17 mouse cellular contexts compared by ENCODE assay signal in genomic region chr17:87405576-87405975, GRCm38 (mm10). TPM values are rescaled to one million over a fixed set of nuclear protein-coding genes. Genes with fewer than 3 reads are reported as not detected.
DNase-seq lines count a peak whose midpoint lies in the region; ATAC-seq and TF ChIP-seq lines count a peak whose summit lies in the region.
"Had no signal": no experiment of that assay in that cellular context is flagged by ENCODE, and none has a peak within 500 bp of the region (broad histone marks: within the 10 kb centered on the region; RNA-seq: fewer than 3 reads in every experiment).

No protein-coding gene starts in this region.

- H3K9ac ChIP-seq in limb, embryonic 12.5 days (replicated peaks) = no peak overlapping the region
- H3K9ac ChIP-seq in limb, embryonic 14.5 days (ENCODE audit: low read depth, low read length, severe bottlenecking) = no peak overlapping the region
- H3K9ac ChIP-seq in forebrain, embryonic 11.5 days (ENCODE audit: low read length) = no peak overlapping the region
- H3K9ac ChIP-seq: hindbrain, embryonic 12.5 days; neural tube, embryonic 15.5 days had no signal

- 0 out of 2 replicates have a peak, but pooled peaks cover 6% of the 10 kb centered on the region for H3K4me1 ChIP-seq in limb, embryonic 12.5 days (replicated peaks)
- H3K4me1 ChIP-seq in limb, embryonic 10.5 days = 0 out of 2 replicates have a peak, but pooled peaks cover 4% of the 10 kb centered on the region
- no peaks in the 10 kb centered on the region for H3K4me1 ChIP-seq in bone marrow, adult 2 months (ENCODE audit: control insufficient read depth, insufficient read depth, low read length)
- no peaks in the 10 kb centered on the region; the same call in 1 of the 2 replicates for H3K4me1 ChIP-seq in limb, embryonic 14.5 days (ENCODE audit: control insufficient read depth, insufficient read depth, low read length)
- no peaks in the 10 kb centered on the region for H3K4me1 ChIP-seq in forebrain, embryonic 11.5 days (replicated peaks; ENCODE audit: control insufficient read depth, insufficient read depth, low read length)
- H3K4me1 ChIP-seq: neural tube, embryonic 15.5 days had no signal

- no peak for TF ChIP-seq CTCF in bone marrow, adult 2 months (IDR thresholded peaks at IDR 0.05; ENCODE audit: control insufficient read depth, insufficient read depth, low read length)

- no peaks in the 10 kb centered on the region for H3K36me3 ChIP-seq in limb, embryonic 12.5 days
- H3K36me3 ChIP-seq in limb, embryonic 10.5 days = no peaks in the 10 kb centered on the region
- no peaks in the 10 kb centered on the region for H3K36me3 ChIP-seq in limb, embryonic 14.5 days (ENCODE audit: control insufficient read depth, insufficient read depth, low read length)
- no peaks in the 10 kb centered on the region for H3K36me3 ChIP-seq in forebrain, embryonic 11.5 days (ENCODE audit: control insufficient read depth, insufficient read depth, low read length)
- H3K36me3 ChIP-seq: G1E; hindbrain, embryonic 12.5 days; neural tube, embryonic 15.5 days had no signal

- no peak overlapping the region for H3K4me2 ChIP-seq in limb, embryonic 12.5 days
- no peak overlapping the region for H3K4me2 ChIP-seq in limb, embryonic 14.5 days (replicated peaks; ENCODE audit: low read depth, low read length, severe bottlenecking)
- no peak overlapping the region for H3K4me2 ChIP-seq in forebrain, embryonic 11.5 days (ENCODE audit: low read depth, low read length, severe bottlenecking)
- H3K4me2 ChIP-seq: hindbrain, embryonic 12.5 days; neural tube, embryonic 15.5 days had no signal

- no peaks in the 10 kb centered on the region for H3K27me3 ChIP-seq in limb, embryonic 12.5 days
- H3K27me3 ChIP-seq in limb, embryonic 10.5 days (ENCODE audit: low read depth, poor library complexity, severe bottlenecking) = no peaks in the 10 kb centered on the region
- no peaks in the 10 kb centered on the region for H3K27me3 ChIP-seq in limb, embryonic 14.5 days (ENCODE audit: control insufficient read depth, insufficient read depth, low read length)
- no peaks in the 10 kb centered on the region for H3K27me3 ChIP-seq in forebrain, embryonic 11.5 days (ENCODE audit: control insufficient read depth, insufficient read depth, low read length)
- H3K27me3 ChIP-seq: hindbrain, embryonic 12.5 days; neural tube, embryonic 15.5 days had no signal

- TF ChIP-seq POLR2A in bone marrow, adult 2 months (IDR thresholded peaks at IDR 0.05; ENCODE audit: borderline replicate concordance, control insufficient read depth, low read depth, low read length) = no peak
- TF ChIP-seq POLR2A in limb, embryonic 14.5 days (IDR thresholded peaks at IDR 0.05; ENCODE audit: borderline replicate concordance, extremely low read depth, insufficient read depth, insufficient read length) = no peak

- H3K27ac ChIP-seq in limb, embryonic 12.5 days = 0 out of 2 replicates have a peak overlapping the region, but pooled peaks have one; percentile 29
- no peak overlapping the region for H3K27ac ChIP-seq in limb, embryonic 10.5 days
- peak overlapping the region; percentile 34; the same call in 1 of the 2 replicates for H3K27ac ChIP-seq in bone marrow, adult 2 months (ENCODE audit: control insufficient read depth, insufficient read depth, low read depth, low read length, poor library complexity)
- no peak overlapping the region for H3K27ac ChIP-seq in limb, embryonic 14.5 days (replicated peaks; ENCODE audit: low read depth, low read length)
- no peak overlapping the region for H3K27ac ChIP-seq in forebrain, embryonic 11.5 days (ENCODE audit: low read depth, low read length)
- H3K27ac ChIP-seq: heart, adult 2 months; hindbrain, embryonic 12.5 days; neural tube, embryonic 15.5 days had no signal

- no peaks in the 10 kb centered on the region for H3K9me3 ChIP-seq in limb, embryonic 12.5 days
- no peaks in the 10 kb centered on the region for H3K9me3 ChIP-seq in limb, embryonic 10.5 days (replicated peaks)
- no peaks in the 10 kb centered on the region for H3K9me3 ChIP-seq in limb, embryonic 14.5 days (ENCODE audit: control insufficient read depth, low read length)
- no peaks in the 10 kb centered on the region for H3K9me3 ChIP-seq in forebrain, embryonic 11.5 days (ENCODE audit: control insufficient read depth, low read length)
- H3K9me3 ChIP-seq: hindbrain, embryonic 12.5 days; neural tube, embryonic 15.5 days had no signal

- H3K4me3 ChIP-seq in limb, embryonic 12.5 days (replicated peaks) = no peak overlapping the region
- H3K4me3 ChIP-seq in limb, embryonic 10.5 days = no peak overlapping the region
- no peak overlapping the region for H3K4me3 ChIP-seq in bone marrow, adult 2 months (replicated peaks; ENCODE audit: control insufficient read depth, low read depth, low read length)
- H3K4me3 ChIP-seq in limb, embryonic 14.5 days (replicated peaks; ENCODE audit: low read length) = no peak overlapping the region
- H3K4me3 ChIP-seq in forebrain, embryonic 11.5 days (ENCODE audit: low read depth, low read length) = no peak overlapping the region
- H3K4me3 ChIP-seq: heart, adult 2 months; hindbrain, embryonic 12.5 days; neural tube, embryonic 15.5 days had no signal

- DNase-seq in limb, embryonic 10.5 days (ENCODE audit: low spot score) = no peak
- DNase-seq in limb, embryonic 14.5 days (ENCODE audit: low spot score) = no peak
- DNase-seq in monocyte, adult 2 months (ENCODE audit: low read depth in 1 of 2, low spot score in 2 of 2) = peak; percentile 73 to 76
- DNase-seq in c-Kit-positive CD71-positive TER-119-positive erythroid progenitor cells, embryonic 14.5 days (ENCODE audit: low spot score) = no peak
- no peak for DNase-seq in right cerebral cortex, postnatal 14 days
- no peak for DNase-seq in forebrain, embryonic 11.5 days (ENCODE audit: low spot score)
- DNase-seq: adrenal gland, postnatal 14 days; cerebellum, postnatal 36 days; kidney, adult 9 months; thymus, postnatal 36 days had no signal

- no peak for ATAC-seq in limb, embryonic 12.5 days (ENCODE audit: insufficient number of reproducible peaks, insufficient read depth, low FRiP score, low TSS enrichment, low read depth)
- ATAC-seq in limb, embryonic 14.5 days (ENCODE audit: low FRiP score, low read depth) = peak; percentile 15; the same call in 1 of the 2 replicates
- ATAC-seq in forebrain, embryonic 11.5 days (replicated peaks; ENCODE audit: low FRiP score) = no peak
- ATAC-seq: forebrain, embryonic 14.5 days had no signal

- WGBS in limb, embryonic 12.5 days = 63% methylated on average over 11 of the region's 11 CpGs
- 84% methylated on average over 11 of the region's 11 CpGs for WGBS in limb, embryonic 10.5 days
- WGBS in bone marrow, adult 2 months = 23% methylated on average over 11 of the region's 11 CpGs
- WGBS in limb, embryonic 14.5 days = 54% methylated on average over 11 of the region's 11 CpGs
- WGBS in forebrain, embryonic 11.5 days = 73% methylated on average over 11 of the region's 11 CpGs

RNA-seq across cellular contexts. Expression of gene Stpg4, which starts 22.0 kb away (rescaled TPM):
- polyA plus RNA-seq in limb, embryonic 12.5 days (2016; fragmentation: Nextera tagmentation; extraction: Ambion mirVana) = not detected in 2 replicates
- polyA plus RNA-seq in limb, embryonic 10.5 days (2016; fragmentation: Nextera tagmentation; extraction: Ambion mirVana) = not detected in 2 replicates
- polyA plus RNA-seq in bone marrow, adult 2 months (2011; ENCODE audit: insufficient read depth, insufficient read length, low replicate concordance, missing spikeins) = not detected in 2 replicates
- polyA plus RNA-seq in limb, embryonic 14.5 days (2012; rRNA removed) = not detected in 2 replicates
- polyA plus RNA-seq in limb, embryonic 14.5 days (2014; fragmentation: Nextera tagmentation; extraction: Ambion mirVana) = not detected in 2 replicates
- polyA plus RNA-seq in forebrain, embryonic 11.5 days (2014; fragmentation: Nextera tagmentation; extraction: Ambion mirVana) = not detected in 2 replicates
- polyA plus RNA-seq: forebrain, embryonic 14.5 days; G1E had no signal

RNA-seq across cellular contexts. Expression of gene Calm2, which starts 41.2 kb away (rescaled TPM):
- 850 and 865 TPM in 2 replicates for polyA plus RNA-seq in limb, embryonic 12.5 days (2016; fragmentation: Nextera tagmentation; extraction: Ambion mirVana)
- 1,008 and 1,019 TPM in 2 replicates for polyA plus RNA-seq in limb, embryonic 10.5 days (2016; fragmentation: Nextera tagmentation; extraction: Ambion mirVana)
- 210 and 304 TPM in 2 replicates for polyA plus RNA-seq in bone marrow, adult 2 months (2011; ENCODE audit: insufficient read depth, insufficient read length, low replicate concordance, missing spikeins)
- 385 and 537 TPM in 2 replicates for polyA plus RNA-seq in limb, embryonic 14.5 days (2012; rRNA removed)
- 933 and 956 TPM in 2 replicates for polyA plus RNA-seq in limb, embryonic 14.5 days (2014; fragmentation: Nextera tagmentation; extraction: Ambion mirVana)
- polyA plus RNA-seq in forebrain, embryonic 11.5 days (2014; fragmentation: Nextera tagmentation; extraction: Ambion mirVana) = 1,239 and 1,306 TPM in 2 replicates

Comparison
In these comparisons a context has a peak if more than half of its experiments do, and no peak if none do; other contexts are left out.
1. H3K27ac ChIP-seq: peak in limb, embryonic 12.5 days (single experiment) and bone marrow, adult 2 months (single experiment); none in limb, embryonic 10.5 days (single experiment), limb, embryonic 14.5 days (single experiment) and forebrain, embryonic 11.5 days (single experiment).
2. DNase-seq: peak in monocyte, adult 2 months (2 of 2); none in limb, embryonic 10.5 days (single experiment), limb, embryonic 14.5 days (single experiment), c-Kit-positive CD71-positive TER-119-positive erythroid progenitor cells, embryonic 14.5 days (single experiment), right cerebral cortex, postnatal 14 days (single experiment) and forebrain, embryonic 11.5 days (single experiment).